Mouse (Mus musculus): ENCODE measurements around the gene Plin1. TPM values are rescaled to one million over a fixed set of nuclear protein-coding genes. Genes with fewer than 3 reads are reported as not detected.

Gene Plin1
- polyA plus RNA-seq, 1 experiment, result not detected

GRCm38 (mm10) chr7:79742277-79742658 is 9.6 kb upstream of the Plin1 start:
- Histone ChIP-seq H3K4me1 (ENCODE audit: control insufficient read depth, insufficient read depth, low read length) (no peaks in the 10 kb centered on the region), H3K27ac (ENCODE audit: insufficient read depth, low read length) (no peak overlapping the region), H3K4me3 (ENCODE audit: insufficient read depth, low read length) (peak overlapping the region; percentile 55)
- no peak for TF ChIP-seq POLR2A (IDR thresholded peaks at IDR 0.05; ENCODE audit: low read depth, low read length)
- TF ChIP-seq CTCF (IDR thresholded peaks at IDR 0.05; ENCODE audit: borderline replicate concordance, insufficient read depth, low read length), result no peak

GRCm38 (mm10) chr7:79740279-79740678 is 7.6 kb upstream of the Plin1 start:
- Histone ChIP-seq H3K4me3 (ENCODE audit: insufficient read depth, low read length) (no peak overlapping the region), H3K27ac (ENCODE audit: insufficient read depth, low read length) (no peak overlapping the region), H3K4me1 (ENCODE audit: control insufficient read depth, insufficient read depth, low read length) (no peaks in the 10 kb centered on the region)
- TF ChIP-seq POLR2A (IDR thresholded peaks at IDR 0.05; ENCODE audit: low read depth, low read length), result no peak
- no peak for TF ChIP-seq CTCF (IDR thresholded peaks at IDR 0.05; ENCODE audit: borderline replicate concordance, insufficient read depth, low read length)

- H3K4me1 ChIP-seq (ENCODE audit: control insufficient read depth, insufficient read depth, low read length), result no peaks in the 10 kb centered on the region
- H3K4me3 ChIP-seq (ENCODE audit: insufficient read depth, low read length), result no peak overlapping the region
- no peak overlapping the region for H3K27ac ChIP-seq (ENCODE audit: insufficient read depth, low read length)
- TF ChIP-seq POLR2A (IDR thresholded peaks at IDR 0.05; ENCODE audit: low read depth, low read length) (no peak), CTCF (IDR thresholded peaks at IDR 0.05; ENCODE audit: borderline replicate concordance, insufficient read depth, low read length) (no peak)
Observed at GRCm38 (mm10) chr7:79738913-79739312, 6.2 kb upstream of the Plin1 start.

GRCm38 (mm10) chr7:79736511-79736910 is 3.8 kb upstream of the Plin1 start:
- Histone ChIP-seq H3K27ac (ENCODE audit: insufficient read depth, low read length) (no peak overlapping the region), H3K4me1 (ENCODE audit: control insufficient read depth, insufficient read depth, low read length) (no peaks in the 10 kb centered on the region), H3K4me3 (ENCODE audit: insufficient read depth, low read length) (no peak overlapping the region)
- TF ChIP-seq CTCF (IDR thresholded peaks at IDR 0.05; ENCODE audit: borderline replicate concordance, insufficient read depth, low read length) (no peak), POLR2A (IDR thresholded peaks at IDR 0.05; ENCODE audit: low read depth, low read length) (no peak)

- H3K27ac ChIP-seq (ENCODE audit: insufficient read depth, low read length), result no peak overlapping the region
- no peaks in the 10 kb centered on the region for H3K4me1 ChIP-seq (ENCODE audit: control insufficient read depth, insufficient read depth, low read length)
- TF ChIP-seq POLR2A (IDR thresholded peaks at IDR 0.05; ENCODE audit: low read depth, low read length), result no peak
- TF ChIP-seq CTCF (IDR thresholded peaks at IDR 0.05; ENCODE audit: borderline replicate concordance, insufficient read depth, low read length), result no peak
- no peak overlapping the region for H3K4me3 ChIP-seq (ENCODE audit: insufficient read depth, low read length)
Observed at GRCm38 (mm10) chr7:79734563-79734962, 1.9 kb upstream of the Plin1 start.

GRCm38 (mm10) chr7:79731438-79731837 is 1.3 kb downstream of the Plin1 start:
- H3K4me1 ChIP-seq (ENCODE audit: control insufficient read depth, insufficient read depth, low read length), result no peaks in the 10 kb centered on the region
- no peak overlapping the region for H3K27ac ChIP-seq (ENCODE audit: insufficient read depth, low read length)
- TF ChIP-seq POLR2A (IDR thresholded peaks at IDR 0.05; ENCODE audit: low read depth, low read length) (no peak), CTCF (IDR thresholded peaks at IDR 0.05; ENCODE audit: borderline replicate concordance, insufficient read depth, low read length) (no peak)
- no peak overlapping the region for H3K4me3 ChIP-seq (ENCODE audit: insufficient read depth, low read length)

GRCm38 (mm10) chr7:79729743-79730370 is 2.8 kb downstream of the Plin1 start:
- TF ChIP-seq POLR2A (IDR thresholded peaks at IDR 0.05; ENCODE audit: low read depth, low read length), result no peak
- peak; percentile 25; the same call in 1 of the 2 replicates for TF ChIP-seq CTCF (IDR thresholded peaks at IDR 0.05; ENCODE audit: borderline replicate concordance, insufficient read depth, low read length)
- Histone ChIP-seq H3K27ac (ENCODE audit: insufficient read depth, low read length) (no peak overlapping the region), H3K4me3 (ENCODE audit: insufficient read depth, low read length) (no peak overlapping the region), H3K4me1 (ENCODE audit: control insufficient read depth, insufficient read depth, low read length) (no peaks in the 10 kb centered on the region)

- H3K27ac ChIP-seq (ENCODE audit: insufficient read depth, low read length), result no peak overlapping the region
- H3K4me1 ChIP-seq (ENCODE audit: control insufficient read depth, insufficient read depth, low read length), result no peaks in the 10 kb centered on the region
- TF ChIP-seq CTCF (IDR thresholded peaks at IDR 0.05; ENCODE audit: borderline replicate concordance, insufficient read depth, low read length), result peak; percentile 84
- TF ChIP-seq POLR2A (IDR thresholded peaks at IDR 0.05; ENCODE audit: low read depth, low read length), result no peak
- no peak overlapping the region for H3K4me3 ChIP-seq (ENCODE audit: insufficient read depth, low read length)
Observed at GRCm38 (mm10) chr7:79729169-79729568, 3.5 kb downstream of the Plin1 start.

- no peak overlapping the region for H3K27ac ChIP-seq (ENCODE audit: insufficient read depth, low read length)
Observed at GRCm38 (mm10) chr7:79728219-79728618, 4.5 kb downstream of the Plin1 start.

GRCm38 (mm10) chr7:79727091-79727490 is 5.6 kb downstream of the Plin1 start:
- no peak overlapping the region for H3K27ac ChIP-seq (ENCODE audit: insufficient read depth, low read length)
- TF ChIP-seq POLR2A (IDR thresholded peaks at IDR 0.05; ENCODE audit: low read depth, low read length), result no peak
- peak; percentile 96 for TF ChIP-seq CTCF (IDR thresholded peaks at IDR 0.05; ENCODE audit: borderline replicate concordance, insufficient read depth, low read length)
- H3K4me3 ChIP-seq (ENCODE audit: insufficient read depth, low read length), result no peak overlapping the region
- H3K4me1 ChIP-seq (ENCODE audit: control insufficient read depth, insufficient read depth, low read length), result no peaks in the 10 kb centered on the region

More at GRCm38 (mm10) chr7:79728219-79728618, 4.5 kb downstream of the Plin1 start:
- Histone ChIP-seq H3K4me3 (ENCODE audit: insufficient read depth, low read length) (no peak overlapping the region), H3K4me1 (ENCODE audit: control insufficient read depth, insufficient read depth, low read length) (no peaks in the 10 kb centered on the region)
- peak; percentile 66; the same call in 1 of the 2 replicates for TF ChIP-seq CTCF (IDR thresholded peaks at IDR 0.05; ENCODE audit: borderline replicate concordance, insufficient read depth, low read length)
- no peak for TF ChIP-seq POLR2A (IDR thresholded peaks at IDR 0.05; ENCODE audit: low read depth, low read length)
